Mouse (Mus musculus) gastrocnemius, adult 8-10 months (tissue): ENCODE results near the gene Olfr1302. TPM values are rescaled to one million over a fixed set of nuclear protein-coding genes. Genes with fewer than 3 reads are reported as not detected.

Source experiments
- DNase-seq, 2 experiments: peaks; one replicate each; pipeline ENCODE4 v3.0.0; 2022; ENCODE audit warnings: low spot score in 2 of 2
- total RNA-seq, 4 experiments: library from RNA; stranded (reverse); gene quantifications; 2 replicates each; pipeline ENCODE4 v1.2.4; 2022

Gene Olfr1302
- not detected for total RNA-seq

DNA sequence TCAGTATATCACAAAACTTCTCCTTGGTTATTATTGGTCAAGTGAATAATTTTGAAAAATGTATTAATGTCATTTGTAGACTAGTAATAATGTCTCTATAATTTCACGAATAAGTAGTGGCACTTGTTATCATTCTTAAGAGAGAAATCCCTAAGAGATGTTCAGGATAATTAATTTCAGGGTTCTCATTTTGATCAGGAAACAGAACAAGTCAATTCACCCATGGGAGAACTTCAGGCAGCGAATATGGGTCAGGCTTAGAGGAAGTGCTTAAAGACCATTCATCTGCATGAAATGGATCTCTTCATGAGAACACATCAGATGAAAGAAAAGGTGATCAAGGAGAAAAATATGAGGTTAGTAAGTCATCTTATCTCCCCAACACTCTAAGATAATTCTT is at the start of gene Olfr1302:
Gene Olfr1302, plus strand, starts transcription at position 301 of the 400 bp plus-strand sequence.
- no peak for DNase-seq

DNA sequence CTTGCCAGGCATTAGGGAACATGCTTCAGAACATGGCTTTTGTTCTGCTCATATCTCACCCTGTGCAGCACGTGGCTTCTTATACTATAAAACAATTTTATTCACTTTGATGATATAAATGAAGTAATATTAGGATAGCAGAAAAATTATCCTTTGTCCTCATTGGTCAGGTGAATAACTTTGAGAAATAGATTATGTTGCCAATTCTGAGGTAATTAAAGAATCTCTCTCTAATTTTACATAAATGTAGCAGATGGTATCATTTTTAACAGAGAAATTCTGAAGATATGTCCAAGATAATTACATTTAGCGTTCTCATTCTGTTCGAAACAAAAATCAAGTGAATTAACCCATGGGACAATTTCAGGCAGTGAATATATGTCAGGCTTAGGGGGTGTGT is 26.5 kb upstream of the Olfr1302 start, which contains the start of gene Olfr1301:
Gene Olfr1301, plus strand, starts transcription at position 301 of the 400 bp plus-strand sequence.
- no peak for DNase-seq

DNA sequence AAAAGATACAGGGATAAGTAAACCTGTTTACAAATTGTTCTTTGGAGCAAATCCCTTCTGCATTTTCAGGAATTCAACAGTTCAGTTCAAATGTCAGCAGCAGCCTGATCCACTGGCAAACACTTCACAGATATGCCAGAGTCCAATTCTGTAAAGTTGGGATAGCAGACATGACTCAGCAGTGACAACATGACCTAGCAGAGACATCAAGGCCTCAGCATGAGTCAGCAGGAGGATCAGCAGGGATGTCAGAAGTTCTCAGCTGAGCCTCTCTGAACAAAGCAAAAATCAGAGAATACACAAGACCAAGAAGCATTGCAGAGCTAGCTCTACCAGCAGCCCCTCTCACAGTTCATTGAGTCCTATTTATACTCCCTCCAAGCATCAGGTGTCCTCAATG is 35.7 kb downstream of the Olfr1302 start:
- no peak for DNase-seq

DNA sequence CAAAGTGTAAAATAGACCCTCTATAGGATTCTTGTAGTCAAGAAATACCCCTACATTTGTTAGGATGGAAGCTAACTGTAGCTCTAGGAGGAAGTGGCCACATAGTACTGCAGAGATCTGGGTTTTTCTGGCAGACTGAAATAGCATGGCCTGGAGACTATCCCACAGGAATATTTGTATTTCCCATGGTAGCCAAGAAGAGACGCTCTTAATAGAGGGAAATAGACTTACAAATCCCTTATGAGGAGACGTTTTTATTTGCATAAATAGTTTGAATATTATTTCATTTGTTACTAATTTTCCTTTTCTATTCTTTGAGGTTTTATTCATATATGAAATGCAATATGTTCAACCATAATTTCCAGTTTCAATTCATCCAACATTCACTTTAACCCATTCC is 43.0 kb downstream of the Olfr1302 start, which contains the start of gene Olfr1303:
Gene Olfr1303, minus strand, starts transcription at position 101 of the 400 bp plus-strand sequence.
- DNase-seq, result no peak

Other genes with a start within 250 kb of the Olfr1302 start
- gene Olfr1294, start 237.1 kb upstream of the Olfr1302 start, total RNA-seq, result not detected
- not detected for gene Olfr1295, start 207.7 kb upstream of the Olfr1302 start, total RNA-seq
- gene Olfr1297, start 150.9 kb upstream of the Olfr1302 start, total RNA-seq, result not detected
- gene Olfr1298, start 128.2 kb upstream of the Olfr1302 start, total RNA-seq, result not detected
- not detected for gene Olfr1299, start 116.0 kb upstream of the Olfr1302 start, total RNA-seq
- not detected for gene Olfr1301, start 26.4 kb upstream of the Olfr1302 start, total RNA-seq
- gene Olfr1303, start 42.9 kb downstream of the Olfr1302 start, total RNA-seq, result not detected
- gene Olfr1305, start 99.7 kb downstream of the Olfr1302 start, total RNA-seq, result not detected
- gene Olfr1306, start 138.8 kb downstream of the Olfr1302 start, total RNA-seq, result not detected
- gene Olfr1307, start 172.0 kb downstream of the Olfr1302 start, total RNA-seq, result under 1 TPM in 1 of 4 experiments, not detected in 3; 0.02 TPM
- not detected for gene Olfr1308, start 187.5 kb downstream of the Olfr1302 start, total RNA-seq
- gene Olfr1309, start 212.9 kb downstream of the Olfr1302 start, total RNA-seq, result not detected
- not detected for gene Olfr1310, start 235.3 kb downstream of the Olfr1302 start, total RNA-seq
- not detected for gene Olfr1311, start 247.0 kb downstream of the Olfr1302 start, total RNA-seq